Mouse (Mus musculus) lung, postnatal 25 days (tissue): ENCODE measurements at regions not wholly inside any gene's neighbourhood (a gene's known extent, or its start where the extent isn't known, plus 50 kb on each side); places are given as distances from the start of the nearest gene placed in this dataset.
"Not testable (repeated sequence)": the region's sequence is repeated elsewhere in the genome, so short reads cannot be mapped to it uniquely, and the experiment has no call there.

Experiments used
- DNase-seq: peaks from one replicate; pipeline ENCODE4 v3.0.0; 2022; ENCODE audit warnings: low spot score

- DNase-seq = no peak
Measured at GRCm38 (mm10) chr8:68958701-68959100, 250.1 kb upstream of the Zfp930 start.

- DNase-seq = no peak
Measured at GRCm38 (mm10) chr8:68961981-68962380, 246.9 kb upstream of the Zfp930 start.

- no peak for DNase-seq
Measured at GRCm38 (mm10) chr8:68975773-68976172, 233.1 kb upstream of the Zfp930 start.

GRCm38 (mm10) chr8:68977159-68977558 is 231.7 kb upstream of the Zfp930 start:
- DNase-seq = no peak

- DNase-seq = not testable (repeated sequence)
Measured at GRCm38 (mm10) chr8:68983181-68983580, 225.7 kb upstream of the Zfp930 start.

- DNase-seq = peak; percentile 76
Measured at GRCm38 (mm10) chr8:68983691-68984090, 225.1 kb upstream of the Zfp930 start.

- DNase-seq = no peak
Measured at GRCm38 (mm10) chr8:68984487-68984886, 224.4 kb upstream of the Zfp930 start.

- DNase-seq = no peak
Measured at GRCm38 (mm10) chr8:68986425-68986824, 222.4 kb upstream of the Zfp930 start.
